Mouse (Mus musculus) frontal cortex, postnatal 36 days (tissue): ENCODE measurements around the gene Sash1.

ENCODE experiments used
- DNase-seq, 2 experiments: peaks; one replicate each; pipeline ENCODE4 v3.0.0; 2022; ENCODE audit warnings: low spot score in 2 of 2

Gene Sash1

GRCm38 (mm10) chr10:8792412-8792811 lies 93.5 kb downstream of the Sash1 start:
- DNase-seq = peak; percentile 72 to 85

- DNase-seq = no peak
Measured at GRCm38 (mm10) chr10:8789096-8789495, 96.8 kb downstream of the Sash1 start.

- DNase-seq = no peak
Measured at GRCm38 (mm10) chr10:8787221-8787620, 98.6 kb downstream of the Sash1 start.

- DNase-seq = no peak
Measured at GRCm38 (mm10) chr10:8785451-8786145, 100.3 kb downstream of the Sash1 start.

- no peak for DNase-seq
Measured at GRCm38 (mm10) chr10:8781876-8782372, 103.9 kb downstream of the Sash1 start.

GRCm38 (mm10) chr10:8779842-8780241 lies 106.0 kb downstream of the Sash1 start:
- no peak for DNase-seq

- DNase-seq = no peak
Measured at GRCm38 (mm10) chr10:8778845-8779244, 107.0 kb downstream of the Sash1 start.

- DNase-seq = no peak
Measured at GRCm38 (mm10) chr10:8777552-8778253, 108.2 kb downstream of the Sash1 start.

- no peak for DNase-seq
Measured at GRCm38 (mm10) chr10:8776791-8777190, 109.1 kb downstream of the Sash1 start.

GRCm38 (mm10) chr10:8775794-8776193 lies 110.1 kb downstream of the Sash1 start:
- DNase-seq = no peak

GRCm38 (mm10) chr10:8772464-8773209 lies 113.2 kb downstream of the Sash1 start:
- no peak for DNase-seq

- no peak for DNase-seq
Measured at GRCm38 (mm10) chr10:8770931-8771653, 114.8 kb downstream of the Sash1 start.

GRCm38 (mm10) chr10:8768654-8769053 lies 117.2 kb downstream of the Sash1 start:
- no peak for DNase-seq

- no peak for DNase-seq
Measured at GRCm38 (mm10) chr10:8767381-8767780, 118.5 kb downstream of the Sash1 start.

GRCm38 (mm10) chr10:8765922-8766522 lies 119.8 kb downstream of the Sash1 start:
- DNase-seq = no peak

- no peak for DNase-seq
Measured at GRCm38 (mm10) chr10:8762771-8763170, 123.1 kb downstream of the Sash1 start.

- no peak for DNase-seq
Measured at GRCm38 (mm10) chr10:8762209-8762701, 123.6 kb downstream of the Sash1 start.

GRCm38 (mm10) chr10:8761656-8762055 lies 124.2 kb downstream of the Sash1 start:
- peak in 1 of 2 experiments; percentile 38 for DNase-seq

GRCm38 (mm10) chr10:8760598-8760997 lies 125.3 kb downstream of the Sash1 start:
- DNase-seq = no peak

- DNase-seq = no peak
Measured at GRCm38 (mm10) chr10:8759228-8759627, 126.6 kb downstream of the Sash1 start.

GRCm38 (mm10) chr10:8757429-8757931 lies 128.4 kb downstream of the Sash1 start:
- DNase-seq = no peak
